Mouse (Mus musculus) lung, adult 2 months (tissue): ENCODE measurements around the gene Cep57.

ENCODE experiments used
- CTCF ChIP-seq: fragments of 200-500 bp; IDR thresholded peaks from 2 replicates; pipeline ENCODE4 v1.5.1; 2011; ENCODE audit warnings: mild to moderate bottlenecking, low read length, control low read depth; ENCODE audit not compliant: insufficient read depth
- POLR2A ChIP-seq: fragments of 200-500 bp; IDR thresholded peaks from 2 replicates; pipeline ENCODE4 v1.6.1; 2011; ENCODE audit warnings: low read depth, mild to moderate bottlenecking, control low read depth, low read length, borderline replicate concordance; ENCODE audit errors: extremely low read depth

DNA sequence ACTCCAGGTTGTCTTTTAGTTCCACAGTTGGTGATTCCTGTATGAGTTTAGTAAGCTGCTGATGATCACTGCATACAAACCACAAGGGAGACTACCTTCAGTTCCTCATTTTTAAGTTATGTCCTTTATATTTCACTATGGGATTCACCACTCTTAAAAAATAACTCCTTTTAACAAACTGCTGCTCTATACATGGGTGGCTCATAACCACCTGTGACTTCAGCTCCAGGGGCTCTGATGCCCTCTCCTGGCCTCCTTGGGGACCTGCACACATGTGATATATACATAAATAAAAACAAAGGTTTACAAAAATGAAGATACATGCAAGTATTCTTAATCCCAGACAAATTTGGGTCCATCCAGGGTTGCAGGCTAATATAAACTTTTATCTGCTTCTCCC is 17.0 kb downstream of the Cep57 start:
- no peak for TF ChIP-seq POLR2A
- TF ChIP-seq CTCF, result 0 out of 2 replicates have a peak, but pooled peaks have one; percentile 23
